Mouse (Mus musculus) heart, postnatal 10 days (tissue): Measurements from ENCODE around the gene Mtx1. TPM values are rescaled to one million over a fixed set of nuclear protein-coding genes. Genes with fewer than 3 reads are reported as not detected.
A peak's percentile ranks its signal among the peaks of the same experiment; 100 is the strongest.

Experiments used
- DNase-seq, 2 experiments: peaks; one replicate each; pipeline ENCODE4 v3.0.0; 2021
- intact Hi-C: fragments of 180-260 bp; cut with DNase I; formaldehyde crosslinking; loops from one replicate; pipeline ENCODE4 v1.15.1; 2025
- total RNA-seq, 2 experiments: library from RNA; stranded (reverse); gene quantifications; 2 replicates each; pipeline ENCODE4 v1.2.3; 2021

Gene Mtx1
- total RNA-seq: 10 to 100 TPM; 73.7 to 77.2 TPM

- intact Hi-C loops: no loop called here
- no peak for DNase-seq
Observed at GRCm38 (mm10) chr3:89226900-89227299, at the start of gene Mtx1. Gene Mtx1, minus strand, starts transcription at chr3:89227088.

GRCm38 (mm10) chr3:89276061-89276460 is 49.2 kb upstream of the Mtx1 start:
- intact Hi-C loops: no loop called here
- DNase-seq: no peak

GRCm38 (mm10) chr3:89271760-89272159 is 44.9 kb upstream of the Mtx1 start:
- intact Hi-C loops: no loop called here
- peak in 1 of 2 experiments; percentile 60 for DNase-seq

GRCm38 (mm10) chr3:89270891-89271290 is 44.0 kb upstream of the Mtx1 start:
- intact Hi-C loops: no loop called here
- DNase-seq: peak; percentile 77 to 83

GRCm38 (mm10) chr3:89270051-89270755 is 43.3 kb upstream of the Mtx1 start, which contains the start of gene Slc50a1:
Gene Slc50a1, minus strand, starts transcription at chr3:89270570.
- peak; percentile 93 for DNase-seq
- intact Hi-C loops: no loop called here

- no peak for DNase-seq
- intact Hi-C loops: no loop called here
Observed at GRCm38 (mm10) chr3:89268916-89269315, 42.0 kb upstream of the Mtx1 start.

GRCm38 (mm10) chr3:89266439-89266893 is 39.6 kb upstream of the Mtx1 start:
- peak; percentile 85 to 87 for DNase-seq
- intact Hi-C loops: no loop called here

- intact Hi-C loops: no loop called here
- DNase-seq: peak; percentile 54 to 64
Observed at GRCm38 (mm10) chr3:89262417-89262816, 35.5 kb upstream of the Mtx1 start.

- DNase-seq: no peak
- intact Hi-C loops: no loop called here
Observed at GRCm38 (mm10) chr3:89260211-89260610, 33.3 kb upstream of the Mtx1 start.

GRCm38 (mm10) chr3:89259076-89259475 is 32.2 kb upstream of the Mtx1 start, which contains the start of gene Dpm3:
Gene Dpm3, plus strand, starts transcription at chr3:89259358.
- intact Hi-C loops: no loop called here
- no peak for DNase-seq

GRCm38 (mm10) chr3:89256177-89256576 is 29.3 kb upstream of the Mtx1 start:
- DNase-seq: peak; percentile 62 to 63
- intact Hi-C loops: no loop called here

GRCm38 (mm10) chr3:89254994-89255393 is 28.1 kb upstream of the Mtx1 start:
- intact Hi-C loops: no loop called here
- DNase-seq: no peak

GRCm38 (mm10) chr3:89251365-89251895 is 24.5 kb upstream of the Mtx1 start:
- intact Hi-C loops: no loop called here
- peak; percentile 76 to 81 for DNase-seq

- peak; percentile 79 to 82 for DNase-seq
- intact Hi-C loops: loop anchor here (1.0 kb wide), 2 partner anchors 32 to 58 kb away; no protein-coding TSS in a partner anchor
Observed at GRCm38 (mm10) chr3:89250435-89251040, 23.6 kb upstream of the Mtx1 start.

GRCm38 (mm10) chr3:89247466-89247865 is 20.6 kb upstream of the Mtx1 start:
- intact Hi-C loops: no loop called here
- no peak for DNase-seq

- peak; percentile 93 to 94 for DNase-seq
- intact Hi-C loops: loop anchor here (1.0 kb wide), 1 partner anchor 36 kb away; no protein-coding TSS in a partner anchor
Observed at GRCm38 (mm10) chr3:89246261-89247100, 19.6 kb upstream of the Mtx1 start, which contains the start of gene Trim46. Gene Trim46, minus strand, starts transcription at chr3:89246309.

- peak in 1 of 2 experiments; percentile 40 for DNase-seq
- intact Hi-C loops: loop anchor here (1.0 kb wide), 1 partner anchor 37 kb away; no protein-coding TSS in a partner anchor
Observed at GRCm38 (mm10) chr3:89245688-89246171, 18.8 kb upstream of the Mtx1 start, which contains the start of gene Krtcap2. Gene Krtcap2, plus strand, starts transcription at chr3:89245966.

GRCm38 (mm10) chr3:89244982-89245687 is 18.2 kb upstream of the Mtx1 start:
- intact Hi-C loops: no loop called here
- no peak for DNase-seq

GRCm38 (mm10) chr3:89244158-89244981 is 17.5 kb upstream of the Mtx1 start:
- peak in 1 of 2 experiments; percentile 36 for DNase-seq
- intact Hi-C loops: no loop called here
